Mouse (Mus musculus): ENCODE measurements around the gene Ism2. TPM values are rescaled to one million over a fixed set of nuclear protein-coding genes. Genes with fewer than 3 reads are reported as not detected.

The Ism2 gene
- polyA plus RNA-seq, 2 experiments, result 0.07 to 0.08 TPM

DNA sequence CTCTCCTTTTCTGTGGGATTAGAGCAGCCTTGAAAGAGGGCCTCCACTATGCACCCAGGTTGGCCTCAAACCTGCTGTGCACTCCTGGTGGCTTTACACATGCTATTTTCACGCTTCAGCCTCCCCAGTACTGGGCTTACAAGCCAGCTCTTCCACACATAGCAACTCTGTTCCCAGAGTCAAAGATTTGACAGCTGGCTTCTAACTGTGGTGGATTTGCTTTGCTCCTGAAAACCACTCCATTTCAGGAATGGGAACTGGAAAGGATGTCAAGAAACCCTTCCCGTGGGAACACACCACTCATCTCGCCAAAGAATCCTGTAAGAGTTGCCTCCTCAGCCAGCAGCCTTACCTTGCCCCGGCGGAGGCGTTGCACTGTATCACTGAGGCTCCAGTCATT lies 45.6 kb downstream of the Ism2 start:
- H3K36me3 ChIP-seq (replicated peaks; ENCODE audit: control insufficient read depth, insufficient read depth, low read depth), result peaks cover 11% of the 10 kb centered on the region
- DNase-seq (ENCODE audit: low read depth in 3 of 3, low spot score in 3 of 3) (no peak), ATAC-seq (ENCODE audit: insufficient read depth) (no peak)
- H3K27me3 ChIP-seq (ENCODE audit: control insufficient read depth, insufficient read depth, low read length), result no peaks in the 10 kb centered on the region
- no peaks in the 10 kb centered on the region for H3K9me3 ChIP-seq (ENCODE audit: control insufficient read depth, low read length)
- peaks cover 3 to 16% of the 10 kb centered on the region in 2 experiments; a peak in 3 of 4 replicates for H3K4me1 ChIP-seq (replicated peaks; ENCODE audit: control insufficient read depth in 2 of 2, insufficient read depth in 2 of 2, low read length in 1 of 2)
- no peak overlapping the region for H3K9ac ChIP-seq (replicated peaks)
- 78% methylated on average over 6 of the region's 6 CpGs for WGBS (ENCODE audit: insufficient replicate concordance)
- H3K27ac ChIP-seq, result no peak overlapping the region
- no peak for TF ChIP-seq EP300 (IDR thresholded peaks at IDR 0.05; ENCODE audit: low read depth)
- TF ChIP-seq CTCF (IDR thresholded peaks at IDR 0.05; ENCODE audit: low read depth), result no peak
- H3K4me2 ChIP-seq (ENCODE audit: low read depth), result no peak overlapping the region
- H3K4me3 ChIP-seq (ENCODE audit: insufficient read depth in 1 of 2, low read depth in 2 of 2, low read length in 2 of 2), result no peak overlapping the region

DNA sequence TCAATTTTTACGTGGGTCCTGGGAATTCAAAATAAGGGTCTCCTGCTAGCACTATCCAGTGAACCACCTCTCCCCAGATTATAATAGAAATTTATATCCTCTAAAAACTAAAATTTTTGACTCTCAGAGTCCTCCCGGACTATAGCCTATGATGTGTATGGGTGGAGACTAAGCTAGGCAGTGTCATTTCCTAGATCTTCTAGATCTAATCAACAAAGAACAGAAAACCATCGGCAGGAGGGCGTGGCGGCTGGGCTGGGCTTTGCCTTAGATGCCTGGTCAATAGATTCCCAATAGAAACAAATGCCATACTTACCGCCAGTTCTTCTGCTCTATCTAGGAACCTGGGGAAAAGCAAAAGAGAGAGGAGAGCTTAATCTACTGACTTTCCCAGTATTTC lies 49.3 kb downstream of the Ism2 start:
- DNase-seq (ENCODE audit: low read depth in 3 of 3, low spot score in 3 of 3) (no peak), ATAC-seq (ENCODE audit: insufficient read depth) (peak; percentile 56)
- Histone ChIP-seq H3K9ac (replicated peaks) (no peak overlapping the region), H3K4me2 (ENCODE audit: low read depth) (0 out of 2 replicates have a peak overlapping the region, but pooled peaks have one; percentile 3), H3K36me3 (replicated peaks; ENCODE audit: control insufficient read depth, insufficient read depth, low read depth) (peaks cover 9% of the 10 kb centered on the region; the same call in 1 of the 2 replicates), H3K4me1 (replicated peaks; ENCODE audit: control insufficient read depth in 2 of 2, insufficient read depth in 2 of 2, low read length in 1 of 2) (peaks cover 3 to 7% of the 10 kb centered on the region in 2 experiments; a peak in 3 of 4 replicates), H3K9me3 (ENCODE audit: control insufficient read depth, low read length) (no peaks in the 10 kb centered on the region), H3K4me3 (ENCODE audit: insufficient read depth in 1 of 2, low read depth in 2 of 2, low read length in 2 of 2) (no peak overlapping the region), H3K27me3 (ENCODE audit: control insufficient read depth, insufficient read depth, low read length) (no peaks in the 10 kb centered on the region), H3K27ac (no peak overlapping the region)
- no peak for TF ChIP-seq EP300 (IDR thresholded peaks at IDR 0.05; ENCODE audit: low read depth)
- no peak for TF ChIP-seq CTCF (IDR thresholded peaks at IDR 0.05; ENCODE audit: low read depth)
- WGBS (ENCODE audit: insufficient replicate concordance), result 48% methylated on average over 6 of the region's 6 CpGs

- Histone ChIP-seq H3K9ac (replicated peaks) (no peak within 1 kb of the TSS), H3K36me3 (replicated peaks; ENCODE audit: control insufficient read depth, insufficient read depth, low read depth) (no peaks in the 10 kb centered on the region; the same call in 1 of the 2 replicates), H3K9me3 (ENCODE audit: control insufficient read depth, low read length) (no peaks in the 10 kb centered on the region), H3K4me2 (ENCODE audit: low read depth) (no peak within 1 kb of the TSS), H3K4me3 (ENCODE audit: insufficient read depth in 1 of 2, low read depth in 2 of 2, low read length in 2 of 2) (no peak within 1 kb of the TSS), H3K27me3 (ENCODE audit: control insufficient read depth, insufficient read depth, low read length) (no peaks in the 10 kb centered on the region), H3K27ac (no peak within 1 kb of the TSS), H3K4me1 (replicated peaks; ENCODE audit: control insufficient read depth in 2 of 2, insufficient read depth in 2 of 2, low read length in 1 of 2) (no peaks in the 10 kb centered on the region)
- no peak for DNase-seq (ENCODE audit: low read depth in 3 of 3, low spot score in 3 of 3)
- no peak for ATAC-seq (ENCODE audit: insufficient read depth)
- TF ChIP-seq EP300 (IDR thresholded peaks at IDR 0.05; ENCODE audit: low read depth), result no peak
- TF ChIP-seq CTCF (IDR thresholded peaks at IDR 0.05; ENCODE audit: low read depth), result no peak
- 78% methylated on average over 1 of the region's 1 CpGs for WGBS (ENCODE audit: insufficient replicate concordance)
Measured at GRCm38 (mm10) chr12:87238632-87239031, 60.9 kb downstream of the Ism2 start, which contains the start of gene Noxred1. Noxred1 (minus strand) TSS chr12:87238732.

- ATAC-seq (ENCODE audit: insufficient read depth) (no peak), DNase-seq (ENCODE audit: low read depth in 3 of 3, low spot score in 3 of 3) (no peak)
- no peaks in the 10 kb centered on the region for H3K4me1 ChIP-seq (replicated peaks; ENCODE audit: control insufficient read depth in 2 of 2, insufficient read depth in 2 of 2, low read length in 1 of 2)
- H3K36me3 ChIP-seq (replicated peaks; ENCODE audit: control insufficient read depth, insufficient read depth, low read depth), result no peaks in the 10 kb centered on the region; the same call in 1 of the 2 replicates
- H3K4me2 ChIP-seq (ENCODE audit: low read depth), result no peak overlapping the region
- H3K27ac ChIP-seq, result no peak overlapping the region
- TF ChIP-seq CTCF (IDR thresholded peaks at IDR 0.05; ENCODE audit: low read depth) (no peak), EP300 (IDR thresholded peaks at IDR 0.05; ENCODE audit: low read depth) (no peak)
- no peak overlapping the region for H3K4me3 ChIP-seq (ENCODE audit: insufficient read depth in 1 of 2, low read depth in 2 of 2, low read length in 2 of 2)
- WGBS (ENCODE audit: insufficient replicate concordance), result 39% methylated on average over 5 of the region's 5 CpGs
- H3K27me3 ChIP-seq (ENCODE audit: control insufficient read depth, insufficient read depth, low read length), result no peaks in the 10 kb centered on the region
- no peaks in the 10 kb centered on the region for H3K9me3 ChIP-seq (ENCODE audit: control insufficient read depth, low read length)
- no peak overlapping the region for H3K9ac ChIP-seq (replicated peaks)
Measured at GRCm38 (mm10) chr12:87236882-87237483, 62.5 kb downstream of the Ism2 start.

DNA sequence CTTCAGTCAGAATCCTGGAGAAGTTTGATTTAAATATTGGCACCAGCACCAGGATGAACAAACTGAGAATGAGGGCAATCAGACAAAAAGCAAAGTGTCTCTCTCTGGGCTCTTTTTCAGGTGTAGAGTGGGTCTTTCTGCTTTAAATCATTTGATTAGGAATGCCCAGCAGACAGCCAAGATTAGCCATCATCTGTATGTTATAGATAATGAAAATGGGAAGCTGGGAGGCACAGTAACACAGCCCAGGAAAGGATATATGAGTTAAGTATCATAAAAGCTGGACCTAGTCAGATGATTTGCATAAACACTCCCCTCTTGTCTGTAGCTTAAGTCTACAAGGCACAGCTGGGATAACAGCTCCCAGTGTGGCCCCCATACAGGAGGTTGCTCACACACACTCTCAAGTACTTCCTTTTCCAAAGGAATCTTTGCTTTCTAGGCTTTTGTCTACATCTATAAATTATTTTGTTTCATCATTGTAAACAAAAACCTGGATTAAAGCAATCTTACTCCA lies 69.1 kb downstream of the Ism2 start:
- TF ChIP-seq CTCF (IDR thresholded peaks at IDR 0.05; ENCODE audit: low read depth), result no peak
- no peak for TF ChIP-seq EP300 (IDR thresholded peaks at IDR 0.05; ENCODE audit: low read depth)
- no peak for ATAC-seq (ENCODE audit: insufficient read depth)
- H3K27ac ChIP-seq, result no peak overlapping the region
- no peak overlapping the region for H3K4me3 ChIP-seq (ENCODE audit: insufficient read depth in 1 of 2, low read depth in 2 of 2, low read length in 2 of 2)
- no peak overlapping the region for H3K4me2 ChIP-seq (ENCODE audit: low read depth)
- H3K27me3 ChIP-seq (ENCODE audit: control insufficient read depth, insufficient read depth, low read length), result no peaks in the 10 kb centered on the region
- no peak overlapping the region for H3K9ac ChIP-seq (replicated peaks)
- H3K9me3 ChIP-seq (ENCODE audit: control insufficient read depth, low read length), result no peaks in the 10 kb centered on the region
- H3K4me1 ChIP-seq (replicated peaks; ENCODE audit: control insufficient read depth in 2 of 2, insufficient read depth in 2 of 2, low read length in 1 of 2), result peaks cover 6% of the 10 kb centered on the region in 2 experiments; a peak in 3 of 4 replicates
- no peak for DNase-seq (ENCODE audit: low read depth in 3 of 3, low spot score in 3 of 3)
- no peaks in the 10 kb centered on the region for H3K36me3 ChIP-seq (replicated peaks; ENCODE audit: control insufficient read depth, insufficient read depth, low read depth)

All from liver, embryonic 14.5 days (tissue).